Mouse (Mus musculus): ENCODE data around the gene Gm49391.
A peak's percentile ranks its signal among the peaks of the same experiment; 100 is the strongest.
"Not testable (repeated sequence)": the region's sequence is repeated elsewhere in the genome, so short reads cannot be mapped to it uniquely, and the experiment has no call there.

Gene Gm49391

DNA sequence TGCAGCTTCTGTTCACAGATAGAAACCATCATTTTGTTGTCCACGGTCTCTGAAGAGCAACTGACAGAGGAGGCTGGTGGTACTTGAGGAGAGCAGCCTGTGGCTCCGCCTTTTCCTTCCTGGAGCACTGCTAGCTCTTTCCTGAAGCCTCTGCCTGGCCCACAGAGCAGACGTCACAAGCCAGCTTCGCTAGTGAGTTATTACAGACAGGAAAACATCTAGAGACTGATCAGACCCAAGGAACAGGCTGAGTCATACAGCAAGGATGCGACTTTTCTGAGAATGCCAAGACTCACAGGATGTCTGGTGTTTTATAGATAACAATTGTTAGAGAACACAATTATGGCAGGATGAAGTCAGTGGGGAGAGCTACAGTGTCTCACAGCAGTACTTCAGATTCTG lies at the start of gene Gm49391, which contains the start of gene Ctla2a:
Gm49391 (minus strand) TSS at position 72 of the 402 bp plus-strand sequence.
Ctla2a (minus strand) TSS at position 126 of the 402 bp plus-strand sequence.
- peak; percentile 1 for DNase-seq (ENCODE audit: inconsistent ontology term)

GRCm38 (mm10) chr13:60972319-60972718 lies 35.9 kb upstream of the Gm49391 start:
- not testable (repeated sequence) for DNase-seq (ENCODE audit: inconsistent ontology term)

- not testable (repeated sequence) for DNase-seq (ENCODE audit: inconsistent ontology term)
Observed at GRCm38 (mm10) chr13:60963985-60964384, 27.6 kb upstream of the Gm49391 start.

- DNase-seq (ENCODE audit: inconsistent ontology term): no peak
Observed at GRCm38 (mm10) chr13:60961706-60962105, 25.3 kb upstream of the Gm49391 start.

GRCm38 (mm10) chr13:60941884-60942283 lies 5.5 kb upstream of the Gm49391 start, which contains the start of gene Tpbpa:
Gene Tpbpa (minus strand): TSS chr13:60941984.
- not testable (repeated sequence) for DNase-seq (ENCODE audit: inconsistent ontology term)

DNA sequence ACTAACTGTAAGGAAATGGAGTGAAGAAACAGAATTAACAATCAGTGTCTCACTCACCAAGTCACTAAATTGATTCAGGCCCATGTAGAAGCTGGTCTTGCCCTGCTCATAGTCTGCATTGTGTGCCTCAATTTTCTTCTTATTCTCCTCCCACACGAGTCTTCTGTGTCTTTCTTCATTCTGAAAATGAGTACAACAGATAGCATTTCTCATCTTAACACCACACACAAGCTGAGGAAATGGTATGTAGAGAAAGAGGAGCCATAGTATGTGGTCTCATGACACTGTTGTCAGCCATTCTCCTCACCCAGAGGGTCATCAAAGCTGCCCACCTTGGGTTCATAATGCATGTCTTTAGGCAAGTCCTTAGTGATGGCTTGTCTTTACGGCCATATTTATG lies 881 bp downstream of the Gm49391 start, which contains the start of gene Gm49393:
Gm49393 (minus strand) TSS at position 101 of the 400 bp plus-strand sequence.
- DNase-seq (ENCODE audit: inconsistent ontology term): not testable (repeated sequence)

DNA sequence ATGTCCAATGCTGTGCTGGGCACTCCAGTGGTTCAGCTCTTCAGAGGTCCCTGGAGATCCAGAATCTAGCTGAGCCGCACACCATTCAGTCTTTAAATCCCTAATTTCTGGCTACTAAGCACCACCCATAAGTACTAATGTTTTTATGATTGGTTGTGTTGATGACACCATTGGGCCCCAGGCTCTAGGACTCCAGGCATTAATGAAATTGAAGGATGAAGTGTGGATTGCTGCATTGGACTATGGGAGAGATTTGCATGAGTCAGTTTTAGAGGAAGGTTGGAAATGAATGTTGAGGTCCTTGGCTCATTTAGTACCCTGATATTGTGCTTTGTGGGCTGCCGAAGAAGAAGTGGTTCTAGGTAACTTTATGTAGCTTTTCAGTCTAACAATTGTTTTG lies 31.6 kb downstream of the Gm49391 start, which contains the start of gene Tpbpb:
Tpbpb (minus strand) TSS at position 101 of the 400 bp plus-strand sequence.
- DNase-seq (ENCODE audit: inconsistent ontology term): not testable (repeated sequence)

DNA sequence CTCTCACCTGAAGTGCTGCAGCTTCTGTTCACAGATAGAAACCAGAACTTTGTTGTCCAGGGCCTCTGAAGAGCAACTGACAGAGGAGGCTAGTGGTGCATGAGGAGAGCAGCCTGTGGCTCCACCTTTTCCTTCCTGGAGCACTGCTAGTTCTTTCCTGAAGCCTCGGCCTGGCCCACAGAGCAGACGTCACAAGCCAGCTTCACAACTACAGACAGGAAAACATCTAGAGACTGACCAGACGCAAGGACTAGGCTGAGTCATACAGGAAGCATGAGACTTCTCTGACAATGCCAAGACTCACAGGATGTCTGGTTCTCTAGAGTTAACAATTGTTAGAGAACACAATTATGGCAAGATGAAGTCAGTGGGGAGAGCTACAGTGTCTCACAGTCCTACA lies 39.0 kb downstream of the Gm49391 start, which contains the start of gene Ctla2b:
Ctla2b (minus strand) TSS at position 120 of the 400 bp plus-strand sequence.
- peak; percentile 67 for DNase-seq (ENCODE audit: inconsistent ontology term)

DNA sequence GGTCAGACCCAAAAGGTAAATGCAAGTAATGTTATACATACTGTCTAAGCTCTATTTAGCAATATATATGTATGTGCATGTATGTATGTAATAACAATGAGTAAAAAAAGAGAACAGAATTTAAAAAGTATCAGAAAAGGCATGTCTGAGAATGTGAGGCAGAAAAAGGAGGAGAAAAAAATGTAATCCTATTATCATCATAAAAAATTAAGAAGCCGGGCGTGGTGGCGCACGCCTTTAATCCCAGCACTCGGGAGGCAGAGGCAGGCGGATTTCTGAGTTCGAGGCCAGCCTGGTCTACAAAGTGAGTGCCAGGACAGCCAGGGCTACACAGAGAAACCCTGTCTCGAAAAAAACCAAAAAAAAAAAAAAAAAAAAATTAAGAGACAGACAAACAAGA lies 39.6 kb downstream of the Gm49391 start, which contains the start of gene Gm49392:
Gm49392 (minus strand) TSS at position 101 of the 400 bp plus-strand sequence.
- DNase-seq (ENCODE audit: inconsistent ontology term): not testable (repeated sequence)

DNA sequence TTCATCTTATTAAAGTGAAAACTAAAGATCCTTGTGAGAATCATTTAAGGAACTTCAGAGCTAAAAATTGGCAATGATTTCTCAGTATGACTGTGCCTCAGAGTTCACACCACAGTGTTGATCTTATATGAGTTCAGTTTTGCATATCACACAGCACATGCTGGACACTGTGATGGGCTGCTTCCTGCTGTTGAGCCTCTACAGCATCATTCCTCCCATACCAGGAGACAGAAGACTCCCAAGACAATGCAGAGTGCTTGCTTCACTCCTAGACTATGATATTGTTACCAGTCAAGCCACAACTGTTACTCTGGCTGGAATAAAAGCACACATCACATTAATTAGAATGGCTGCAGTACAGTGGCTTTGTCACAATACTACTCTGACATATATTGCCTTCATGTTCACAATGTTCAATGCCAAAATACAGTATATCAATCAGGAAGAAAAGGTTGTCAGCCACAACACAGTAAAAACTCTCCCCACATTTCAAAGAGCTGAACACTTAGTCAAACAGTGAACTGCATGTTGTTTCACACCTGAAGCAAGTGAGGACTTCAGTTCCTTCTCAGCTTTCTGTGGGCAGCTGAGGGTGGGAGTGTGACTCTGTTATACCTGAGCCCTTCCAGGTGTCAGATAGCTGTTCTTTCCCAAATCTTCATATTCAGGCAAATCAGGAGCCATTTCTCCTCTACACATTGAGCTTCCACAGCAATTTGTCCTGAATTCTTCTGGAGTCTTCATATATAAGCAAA lies 40.8 kb downstream of the Gm49391 start:
- no peak for DNase-seq (ENCODE audit: inconsistent ontology term)

GRCm38 (mm10) chr13:60892301-60892700 lies 44.1 kb downstream of the Gm49391 start:
- no peak for DNase-seq (ENCODE audit: inconsistent ontology term)

DNA sequence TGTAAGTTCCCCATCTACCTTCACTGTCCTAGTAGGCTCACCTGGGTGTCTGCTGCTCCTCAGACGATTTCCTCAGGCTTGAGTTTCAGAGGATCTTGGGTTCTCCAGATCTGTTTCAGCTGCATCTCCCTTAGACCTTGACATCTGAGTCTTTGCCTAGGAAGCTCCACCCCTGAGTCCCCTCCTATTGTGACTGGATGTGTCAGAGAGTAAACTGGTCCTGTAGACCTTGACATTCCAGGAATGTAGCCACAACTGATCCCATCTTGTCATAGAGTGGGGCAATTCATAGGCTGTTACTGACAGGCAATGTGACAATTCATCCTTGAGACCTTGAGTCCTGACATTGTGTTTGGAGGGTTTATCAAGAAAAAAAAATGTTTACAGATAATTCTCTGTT lies 72.1 kb downstream of the Gm49391 start, which contains the start of gene 4930486L24Rik:
4930486L24Rik (minus strand) TSS at position 195 of the 400 bp plus-strand sequence.
- no peak for DNase-seq (ENCODE audit: inconsistent ontology term)

DNA sequence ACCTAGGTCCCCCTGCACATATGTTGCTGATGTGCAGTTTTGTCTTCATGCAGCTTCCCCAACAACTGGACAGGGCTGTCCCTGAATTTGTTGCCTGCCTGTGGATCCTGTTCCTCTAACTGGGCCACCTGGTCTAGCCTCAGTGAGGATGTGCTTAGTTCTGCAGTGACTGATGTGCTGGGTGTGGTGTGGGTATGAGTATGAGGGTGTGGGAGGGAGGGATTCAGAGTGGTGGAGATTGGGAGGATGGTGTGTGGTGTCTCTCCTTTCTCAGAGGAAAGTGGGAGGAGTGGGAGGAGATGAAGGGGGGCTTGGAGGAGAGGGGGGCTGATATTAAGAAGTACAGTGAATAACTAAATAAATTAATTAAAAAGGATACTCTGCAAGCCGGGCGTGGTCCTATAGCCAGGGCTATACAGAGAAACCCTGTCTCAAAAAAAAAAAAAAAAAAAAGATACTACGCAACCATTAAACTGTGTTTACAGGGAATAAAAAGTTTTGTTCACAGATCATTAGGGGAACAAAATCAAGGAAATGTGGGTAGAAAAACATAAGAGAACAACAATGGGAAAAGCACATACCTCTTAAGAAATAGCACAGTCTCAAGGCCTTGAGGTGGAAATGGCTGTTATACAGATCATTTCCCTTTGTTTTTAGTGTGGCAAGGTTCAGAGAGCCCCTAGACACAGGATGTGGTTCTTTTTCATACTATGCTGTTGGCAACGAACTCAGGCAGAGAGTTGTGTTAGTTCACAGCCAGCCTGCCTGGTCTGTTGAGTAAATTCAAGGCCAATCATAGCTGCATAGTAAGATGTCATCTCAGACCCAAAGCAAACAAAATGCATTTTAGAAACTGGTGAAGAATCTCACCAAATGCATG lies 87.9 kb downstream of the Gm49391 start:
- DNase-seq (ENCODE audit: inconsistent ontology term): no peak

All from Muller cell, postnatal 12 days (primary cell).